Mouse (Mus musculus) C2C12 (cell line): ENCODE measurements around the gene Ptprk.

ENCODE experiments used
- CTCF ChIP-seq: IDR thresholded peaks from one replicate; pipeline ENCODE4 v1.5.1; 2011; ENCODE audit not compliant: control insufficient read depth, insufficient read depth, insufficient read length
- FOSL1 ChIP-seq: IDR thresholded peaks from one replicate; pipeline ENCODE4 v1.8.0; 2011; ENCODE audit warnings: mild to moderate bottlenecking, low read length; ENCODE audit not compliant: poor library complexity, insufficient read depth, severe bottlenecking
- USF1 ChIP-seq: IDR thresholded peaks from one replicate; pipeline ENCODE4 v1.6.1; 2011; ENCODE audit warnings: low read depth, mild to moderate bottlenecking, control low read depth, moderate library complexity

GRCm38 (mm10) chr10:28641887-28642286 lies 567.3 kb downstream of the Ptprk start:
- TF ChIP-seq CTCF (no peak), USF1 (no peak), FOSL1 (no peak)
